8 mouse cellular contexts compared by ENCODE assay signal in genomic region chr7:16051883-16052595, GRCm38 (mm10). TPM values are rescaled to one million over a fixed set of nuclear protein-coding genes. Genes with fewer than 3 reads are reported as not detected.
DNase-seq lines count a peak whose midpoint lies in the region; ATAC-seq and TF ChIP-seq lines count a peak whose summit lies in the region.

No protein-coding gene starts in this region.

- WGBS in forebrain, embryonic 15.5 days, result 7% methylated on average over 19 of the region's 19 CpGs
- WGBS in lung, embryonic 15.5 days, result 3% methylated on average over 19 of the region's 19 CpGs
- WGBS in thymus, adult 2 months, result under 1% methylated on average over 19 of the region's 19 CpGs

- peak overlapping the region; percentile 65 to 75 for H3K4me3 ChIP-seq in ES-E14 (ENCODE audit: insufficient read depth in 1 of 2, low read depth in 1 of 2, low read length in 2 of 2, poor library complexity in 1 of 2, severe bottlenecking in 1 of 2)
- peak overlapping the region; percentile 47 for H3K4me3 ChIP-seq in forebrain, embryonic 15.5 days
- peak overlapping the region; percentile 66 for H3K4me3 ChIP-seq in lung, embryonic 15.5 days
- H3K4me3 ChIP-seq in thymus, adult 2 months (ENCODE audit: control insufficient read depth, insufficient read depth, low read length), result peak overlapping the region; percentile 59

- H3K9ac ChIP-seq in ES-E14 (ENCODE audit: insufficient read depth, low read depth, low read length, poor library complexity, severe bottlenecking), result peak overlapping the region; percentile 81
- peak overlapping the region; percentile 33; the same call in 1 of the 2 replicates for H3K9ac ChIP-seq in forebrain, embryonic 15.5 days (replicated peaks)
- peak overlapping the region; percentile 68 for H3K9ac ChIP-seq in lung, embryonic 15.5 days

- TF ChIP-seq CTCF in thymus, adult 2 months (IDR thresholded peaks at IDR 0.05; ENCODE audit: borderline replicate concordance, control insufficient read depth, extremely low read depth, insufficient read depth, low read length, poor library complexity), result peak; percentile 77; the same call in 1 of the 2 replicates

- H3K4me1 ChIP-seq in ES-E14 (ENCODE audit: control insufficient read depth in 2 of 2, insufficient read depth in 2 of 2, low read length in 2 of 2, poor library complexity in 1 of 2), result 0 out of 4 replicates have a peak, but pooled peaks cover 0 to 2% of the 10 kb centered on the region in 2 experiments
- peaks cover 35% of the 10 kb centered on the region for H3K4me1 ChIP-seq in forebrain, embryonic 15.5 days
- H3K4me1 ChIP-seq in lung, embryonic 15.5 days, result peaks cover 32% of the 10 kb centered on the region
- peaks cover 19% of the 10 kb centered on the region for H3K4me1 ChIP-seq in thymus, adult 2 months (replicated peaks; ENCODE audit: control insufficient read depth, insufficient read depth, low read length)

- no peaks in the 10 kb centered on the region for H3K36me3 ChIP-seq in ES-E14 (ENCODE audit: control insufficient read depth, insufficient read depth, low read length, poor library complexity, severe bottlenecking)
- no peaks in the 10 kb centered on the region for H3K36me3 ChIP-seq in forebrain, embryonic 15.5 days
- H3K36me3 ChIP-seq in lung, embryonic 15.5 days, result no peaks in the 10 kb centered on the region
- no peaks in the 10 kb centered on the region for H3K36me3 ChIP-seq in thymus, adult 2 months (ENCODE audit: control insufficient read depth, insufficient read depth, low read length)

- DNase-seq in ES-E14 (ENCODE audit: low read depth, low spot score), result peak; percentile 85
- peak; percentile 64 for DNase-seq in cerebellum, adult 11 months
- DNase-seq in heart, postnatal 25 days (ENCODE audit: low spot score), result peak; percentile 62
- DNase-seq in layer of hippocampus, adult 8-10 months (ENCODE audit: low spot score in 2 of 2), result peak; percentile 62 to 73
- DNase-seq in ovary, adult 18-20 months (ENCODE audit: low spot score), result peak; percentile 48
- DNase-seq in thymus, adult 2 months, result peak; percentile 89

- H3K27ac ChIP-seq in ES-E14 (ENCODE audit: insufficient read depth, low read depth, low read length, poor library complexity, severe bottlenecking), result no peak overlapping the region
- peak overlapping the region; percentile 75 for H3K27ac ChIP-seq in forebrain, embryonic 15.5 days (replicated peaks)
- peak overlapping the region; percentile 96 for H3K27ac ChIP-seq in lung, embryonic 15.5 days
- peak overlapping the region; percentile 79 for H3K27ac ChIP-seq in thymus, adult 2 months (ENCODE audit: control insufficient read depth, insufficient read depth, low read length)

- no peak for ATAC-seq in forebrain, embryonic 15.5 days (replicated peaks)
- ATAC-seq in lung, embryonic 15.5 days (ENCODE audit: borderline replicate concordance, extremely low read depth, low FRiP score, low TSS enrichment), result no peak

- in situ Hi-C loops in ES-E14 (cut with MboI; ENCODE audit: low sequenced_read_pairs in 2 of 2, unreplicated experiment in 2 of 2), result no loop called here

- no peaks in the 10 kb centered on the region for H3K27me3 ChIP-seq in forebrain, embryonic 15.5 days
- H3K27me3 ChIP-seq in lung, embryonic 15.5 days, result no peaks in the 10 kb centered on the region
- H3K27me3 ChIP-seq in thymus, adult 2 months (ENCODE audit: control insufficient read depth, insufficient read depth, low read length), result no peaks in the 10 kb centered on the region

- no peaks in the 10 kb centered on the region for H3K9me3 ChIP-seq in ES-E14 (ENCODE audit: control insufficient read depth, insufficient read depth, low read depth, low read length)
- no peaks in the 10 kb centered on the region for H3K9me3 ChIP-seq in forebrain, embryonic 15.5 days
- no peaks in the 10 kb centered on the region for H3K9me3 ChIP-seq in lung, embryonic 15.5 days

- intact Hi-C loops in heart, postnatal 25 days (cut with DNase I), result loop anchor here (1.0 to 2.0 kb wide), 2 partner anchors 69 to 75 kb away; no protein-coding TSS in a partner anchor

- TF ChIP-seq POLR2A in thymus, adult 2 months (IDR thresholded peaks at IDR 0.05; ENCODE audit: control insufficient read depth, extremely low read depth, insufficient read depth, low read length, poor library complexity), result no peak

- peak overlapping the region; percentile 58 for H3K4me2 ChIP-seq in forebrain, embryonic 15.5 days (replicated peaks)
- peak overlapping the region; percentile 89 for H3K4me2 ChIP-seq in lung, embryonic 15.5 days

TF ChIP-seq in ES-E14, 5 proteins besides CTCF, POLR2A, EP300 and RAD21:
- TF ChIP-seq ZNF384 (IDR thresholded peaks at IDR 0.05; ENCODE audit: low read depth, low read length) (peak; percentile 82), MAFK (IDR thresholded peaks at IDR 0.05; ENCODE audit: insufficient read depth, low read depth, low read length) (no peak), CHD2 (IDR thresholded peaks at IDR 0.05; ENCODE audit: low read depth, low read length) (no peak), ZC3H11A (IDR thresholded peaks at IDR 0.05; ENCODE audit: borderline replicate concordance, low read depth, low read length) (no peak), HCFC1 (IDR thresholded peaks at IDR 0.05; ENCODE audit: borderline replicate concordance, insufficient read depth, low read length) (no peak)
TF ChIP-seq in ES-E14: peak in this region for 1.

RNA-seq across cellular contexts. Expression of gene Bicra, which starts 4.3 kb away (rescaled TPM):
- total RNA-seq in ES-E14 (2012; rRNA removed), result 3.5 and 3.6 TPM in 2 replicates
- polyA plus RNA-seq in forebrain, embryonic 15.5 days (2015; fragmentation: Nextera tagmentation; extraction: Ambion mirVana), result 10.1 and 10.7 TPM in 2 replicates
- 1 to 10 TPM; 7.1 to 8.3 TPM for total RNA-seq in heart, postnatal 25 days (2021)
- 10 to 100 TPM; 15.4 to 20.0 (median 17.2) TPM for total RNA-seq in layer of hippocampus, adult 8-10 months (2022)
- polyA plus RNA-seq in lung, embryonic 15.5 days (2015; fragmentation: Nextera tagmentation; extraction: Ambion mirVana), result 5.8 and 8.0 TPM in 2 replicates
- polyA plus RNA-seq in thymus, adult 2 months (2012; rRNA removed), result 57.0 and 78.5 TPM in 2 replicates

RNA-seq across cellular contexts. Expression of gene Zfp541, which starts 9.6 kb away (rescaled TPM):
- total RNA-seq in ES-E14 (2012; rRNA removed), result 0.36 and 0.53 TPM in 2 replicates
- 0.09 TPM in 1 of 2 replicates, not detected in the other for polyA plus RNA-seq in forebrain, embryonic 15.5 days (2015; fragmentation: Nextera tagmentation; extraction: Ambion mirVana)
- total RNA-seq in heart, postnatal 25 days (2021), result not detected
- total RNA-seq in layer of hippocampus, adult 8-10 months (2022), result under 1 TPM; 0.67 to 0.98 (median 0.84) TPM
- polyA plus RNA-seq in lung, embryonic 15.5 days (2015; fragmentation: Nextera tagmentation; extraction: Ambion mirVana), result 0.04 TPM in 1 of 2 replicates, not detected in the other
- polyA plus RNA-seq in thymus, adult 2 months (2012; rRNA removed), result 0.04 and 0.11 TPM in 2 replicates

RNA-seq across cellular contexts. Expression of gene Napa, which starts 46.2 kb away (rescaled TPM):
- 99.5 and 103 TPM in 2 replicates for total RNA-seq in ES-E14 (2012; rRNA removed)
- polyA plus RNA-seq in forebrain, embryonic 15.5 days (2015; fragmentation: Nextera tagmentation; extraction: Ambion mirVana), result 186 and 200 TPM in 2 replicates
- 10 to 100 TPM; 82.8 to 83.3 TPM for total RNA-seq in heart, postnatal 25 days (2021)
- total RNA-seq in layer of hippocampus, adult 8-10 months (2022), result 100 to 1,000 TPM; 289 to 306 (median 297) TPM
- polyA plus RNA-seq in lung, embryonic 15.5 days (2015; fragmentation: Nextera tagmentation; extraction: Ambion mirVana), result 168 and 178 TPM in 2 replicates
- 256 TPM in 2 replicates for polyA plus RNA-seq in thymus, adult 2 months (2012; rRNA removed)
